Mouse (Mus musculus) forebrain, embryonic 14.5 days (tissue): ENCODE data around the gene Trim43a. TPM values are rescaled to one million over a fixed set of nuclear protein-coding genes. Genes with fewer than 3 reads are reported as not detected.
"Not testable (repeated sequence)": the region's sequence is repeated elsewhere in the genome, so short reads cannot be mapped to it uniquely, and the experiment has no call there.

Experiments used
- ATAC-seq: fragments of 200-750 bp; cut with Nextera tagmentation; 2 replicates; pipeline ENCODE4 v1.8.0; 2017; ENCODE audit warnings: mild to moderate bottlenecking, moderate library complexity
- DNase-seq: peaks from one replicate; pipeline ENCODE4 v3.0.0-alpha.2; 2015; ENCODE audit warnings: low spot score
- H3K27ac ChIP-seq: fragments of 300-500 bp; sonication (generic); 2 replicates; pipeline ENCODE4 v1.5.1; 2014; ENCODE audit warnings: low read depth, mild to moderate bottlenecking, control low read depth, low read length, moderate library complexity
- H3K27me3 ChIP-seq: fragments of 300-500 bp; sonication (generic); replicated peaks from 2 replicates; pipeline ENCODE4 v1.6.1; 2014; ENCODE audit warnings: low read length, control low read depth, mixed read lengths; ENCODE audit not compliant: control insufficient read depth, insufficient read depth
- H3K36me3 ChIP-seq: fragments of 300-500 bp; sonication (generic); 2 replicates; pipeline ENCODE4 v1.6.1; 2014; ENCODE audit warnings: low read length, control low read depth; ENCODE audit not compliant: control insufficient read depth, insufficient read depth
- H3K4me1 ChIP-seq: fragments of 300-500 bp; sonication (generic); 2 replicates; pipeline ENCODE4 v1.6.1; 2014; ENCODE audit warnings: antibody characterized with exemption, low read length, control low read depth; ENCODE audit not compliant: control insufficient read depth, insufficient read depth
- H3K4me2 ChIP-seq: fragments of 300-500 bp; sonication (generic); 2 replicates; pipeline ENCODE4 v1.6.1; 2014; ENCODE audit warnings: mild to moderate bottlenecking, control low read depth, low read length
- H3K4me3 ChIP-seq: fragments of 300-500 bp; sonication (generic); 2 replicates; pipeline ENCODE4 v1.5.1; 2014; ENCODE audit warnings: low read depth, low read length, control low read depth
- H3K9ac ChIP-seq: fragments of 300-500 bp; sonication (generic); 2 replicates; pipeline ENCODE4 v1.6.1; 2014; ENCODE audit warnings: mild to moderate bottlenecking, low read length, control low read depth, moderate library complexity
- H3K9me3 ChIP-seq: fragments of 300-500 bp; sonication (generic); replicated peaks from 2 replicates; pipeline ENCODE4 v1.6.1; 2016; ENCODE audit warnings: low read length, control low read depth, mixed read lengths; ENCODE audit not compliant: control insufficient read depth
- WGBS: fragments of 180-500 bp; shearing (Covaris S2); extraction: QIAGEN DNeasy Blood & Tissue Kit; methylation state at CpG from one replicate; pipeline ENCODE4 v1.1.7; 2014; 5-methylcytosine and 5-hydroxymethylcytosine counted together
- polyA plus RNA-seq: library from polyadenylated mRNA; unstranded; fragments of >200 nt; fragmentation: Nextera tagmentation; extraction: Ambion mirVana; gene quantifications from 2 replicates; pipeline ENCODE4 v1.2.1, GENCODE M21; 2014

Trim43a gene
- polyA plus RNA-seq, 1 experiment from 2014 or later, result 0.11 TPM

DNA sequence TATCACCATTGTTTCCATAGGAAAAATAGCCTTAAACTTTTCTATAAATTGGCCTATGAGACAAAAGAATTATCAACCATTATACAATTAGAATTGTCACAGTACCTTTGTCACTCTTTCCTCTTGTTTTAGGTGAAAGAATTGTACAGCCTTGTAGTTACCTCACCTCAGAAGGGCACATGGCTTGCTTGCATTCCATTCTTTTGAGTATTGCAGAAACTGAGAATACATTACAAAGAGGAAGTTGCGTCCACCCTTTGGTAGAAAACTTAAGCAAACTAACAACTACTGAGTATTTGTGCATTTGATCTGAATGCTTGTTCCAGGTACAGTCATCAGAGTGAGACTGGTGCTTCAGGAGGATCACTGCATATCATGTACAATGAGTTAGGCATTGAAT is 57.4 kb downstream of the Trim43a start:
- DNase-seq, H3K4me1 ChIP-seq: not testable (repeated sequence)

More for the DNA sequence above, 57.4 kb downstream of the Trim43a start:
- not testable (repeated sequence) for H3K27me3 ChIP-seq, H3K9ac ChIP-seq, H3K4me3 ChIP-seq, H3K4me2 ChIP-seq, H3K36me3 ChIP-seq, H3K9me3 ChIP-seq, ATAC-seq, H3K27ac ChIP-seq
- WGBS, result 83% methylated on average over 1 of the region's 1 CpGs

Other genes with a start within 250 kb of the Trim43a start
- 22.1 and 25.1 TPM in 2 replicates for gene Snx14, start 141.9 kb upstream of the Trim43a start, polyA plus RNA-seq
- 0.50 and 0.89 TPM in 2 replicates for gene Gm20537, start 124.3 kb upstream of the Trim43a start, polyA plus RNA-seq
- 139 and 157 TPM in 2 replicates for gene Syncrip, start 98.3 kb upstream of the Trim43a start, polyA plus RNA-seq
- 11.8 and 14.8 TPM in 2 replicates for gene Zfp949, start 32.9 kb upstream of the Trim43a start, polyA plus RNA-seq
- gene Mthfsl, start 139.4 kb downstream of the Trim43a start, polyA plus RNA-seq, result 32.0 and 35.2 TPM in 2 replicates
- gene Bcl2a1d, start 151.0 kb downstream of the Trim43a start, polyA plus RNA-seq, result not detected in 2 replicates